Mouse (Mus musculus) splenic B cell, adult 2 months (primary cell): ENCODE data around the gene Gm11992.

Experiments used
- DNase-seq: peaks from one replicate; pipeline ENCODE4 v3.0.0-alpha.2; 2011; ENCODE audit warnings: low read depth, low spot score
- H3K27me3 ChIP-seq: 2 replicates; pipeline ENCODE4 v1.6.1; 2012; ENCODE audit warnings: mild to moderate bottlenecking, low read length, moderate library complexity, mixed read lengths; ENCODE audit not compliant: control insufficient read depth, poor library complexity, insufficient read depth, severe bottlenecking
- H3K36me3 ChIP-seq: 2 replicates; pipeline ENCODE4 v1.6.1; 2012; ENCODE audit warnings: mild to moderate bottlenecking, low read length, moderate library complexity, mixed read lengths; ENCODE audit not compliant: control insufficient read depth, poor library complexity, insufficient read depth, severe bottlenecking

Gene Gm11992

GRCm38 (mm10) chr11:9051895-9052294 lies 3.5 kb downstream of the Gm11992 start:
- Histone ChIP-seq H3K27me3 (no peaks in the 10 kb centered on the region), H3K36me3 (no peaks in the 10 kb centered on the region)
- DNase-seq: no peak

GRCm38 (mm10) chr11:9056937-9057336 lies 8.5 kb downstream of the Gm11992 start:
- H3K36me3 ChIP-seq: no peaks in the 10 kb centered on the region
- H3K27me3 ChIP-seq: no peaks in the 10 kb centered on the region
- DNase-seq: no peak

GRCm38 (mm10) chr11:9057711-9058110 lies 9.3 kb downstream of the Gm11992 start:
- DNase-seq: no peak
- Histone ChIP-seq H3K36me3 (no peaks in the 10 kb centered on the region), H3K27me3 (no peaks in the 10 kb centered on the region)

GRCm38 (mm10) chr11:9060029-9060428 lies 11.6 kb downstream of the Gm11992 start:
- H3K36me3 ChIP-seq: no peaks in the 10 kb centered on the region
- DNase-seq: no peak
- no peaks in the 10 kb centered on the region for H3K27me3 ChIP-seq

- DNase-seq: no peak
- no peaks in the 10 kb centered on the region for H3K36me3 ChIP-seq
- H3K27me3 ChIP-seq: no peaks in the 10 kb centered on the region
Observed at GRCm38 (mm10) chr11:9060484-9060883, 12.1 kb downstream of the Gm11992 start.

GRCm38 (mm10) chr11:9076444-9076843 lies 28.1 kb downstream of the Gm11992 start:
- no peaks in the 10 kb centered on the region for H3K36me3 ChIP-seq
- no peaks in the 10 kb centered on the region for H3K27me3 ChIP-seq
- DNase-seq: no peak

GRCm38 (mm10) chr11:9113189-9113588 lies 64.8 kb downstream of the Gm11992 start:
- DNase-seq: no peak
- 0 out of 2 replicates have a peak, but pooled peaks cover 1% of the 10 kb centered on the region for H3K27me3 ChIP-seq
- no peaks in the 10 kb centered on the region for H3K36me3 ChIP-seq

GRCm38 (mm10) chr11:9115367-9116120 lies 67.2 kb downstream of the Gm11992 start:
- Histone ChIP-seq H3K36me3 (no peaks in the 10 kb centered on the region), H3K27me3 (0 out of 2 replicates have a peak, but pooled peaks cover 1% of the 10 kb centered on the region)
- DNase-seq: no peak

- H3K27me3 ChIP-seq: 0 out of 2 replicates have a peak, but pooled peaks cover 1% of the 10 kb centered on the region
- H3K36me3 ChIP-seq: no peaks in the 10 kb centered on the region
- no peak for DNase-seq
Observed at GRCm38 (mm10) chr11:9116121-9116520, 67.7 kb downstream of the Gm11992 start.

GRCm38 (mm10) chr11:9116916-9117315 lies 68.5 kb downstream of the Gm11992 start:
- H3K36me3 ChIP-seq: no peaks in the 10 kb centered on the region
- 0 out of 2 replicates have a peak, but pooled peaks cover 1% of the 10 kb centered on the region for H3K27me3 ChIP-seq
- no peak for DNase-seq

- Histone ChIP-seq H3K27me3 (0 out of 2 replicates have a peak, but pooled peaks cover 1% of the 10 kb centered on the region), H3K36me3 (no peaks in the 10 kb centered on the region)
- DNase-seq: no peak
Observed at GRCm38 (mm10) chr11:9117358-9118049, 69.1 kb downstream of the Gm11992 start.

GRCm38 (mm10) chr11:9118050-9118420 lies 69.6 kb downstream of the Gm11992 start, which contains the start of gene Upp1:
Gene Upp1 (plus strand): TSS chr11:9118103.
- H3K27me3 ChIP-seq: 0 out of 2 replicates have a peak, but pooled peaks cover 1% of the 10 kb centered on the region
- no peaks in the 10 kb centered on the region for H3K36me3 ChIP-seq
- no peak for DNase-seq

- DNase-seq: no peak
- Histone ChIP-seq H3K27me3 (0 out of 2 replicates have a peak, but pooled peaks cover 1% of the 10 kb centered on the region), H3K36me3 (no peaks in the 10 kb centered on the region)
Observed at GRCm38 (mm10) chr11:9118421-9119121, 70.2 kb downstream of the Gm11992 start.
